Mouse (Mus musculus) Patski (cell line): ENCODE data around the gene Nfyc. TPM values are rescaled to one million over a fixed set of nuclear protein-coding genes. Genes with fewer than 3 reads are reported as not detected.

Source experiments
- ATAC-seq: fragments of 100-300 bp; one replicate; pipeline ENCODE4 v1.8.0; 2021
- CTCF ChIA-PET: fragments of 350-600 bp; sonication (Branson Sonifier 250); formaldehyde crosslinking; loops from one replicate; lab custom pipeline; 2022; ENCODE audit warnings: inconsistent platforms; lab: Charles Lee
- POLR2A ChIA-PET: fragments of 350-600 bp; sonication (Branson Sonifier 250); formaldehyde crosslinking; loops from one replicate; lab custom pipeline; 2022; ENCODE audit warnings: antibody characterized with exemption, inconsistent platforms; lab: Charles Lee
- DNase-seq: peaks from one replicate; pipeline ENCODE4 v3.0.0-alpha.2; 2011; ENCODE audit warnings: low read depth, low spot score
- H3K27me3 ChIP-seq: fragments of 371-371 bp; one replicate; pipeline ENCODE4 v1.5.1; 2021
- CTCF ChIP-seq: fragments of 100-300 bp; IDR thresholded peaks from one replicate; pipeline ENCODE4 v1.5.1; 2021
- in situ Hi-C: fragments of 300-500 bp; cut with MboI; formaldehyde crosslinking; loops from 3 replicates; pipeline ENCODE4 v1.11.1; 2018; ENCODE audit warnings: low pct_unique_long_range_greater_than_20kb, mixed read lengths
- polyA plus RNA-seq: library from polyadenylated mRNA; unstranded; gene quantifications from one replicate; pipeline ENCODE4 v1.2.3, GENCODE M21; 2021

Gene Nfyc
- polyA plus RNA-seq, 1 experiment from 2014 or later = 52.8 TPM

GRCm38 (mm10) chr4:120855360-120856060 lies 24.1 kb upstream of the Nfyc start:
- POLR2A ChIA-PET = no interaction called here
- H3K27me3 ChIP-seq = peaks cover 20% of the 10 kb centered on the region
- TF ChIP-seq CTCF = no peak
- in situ Hi-C loops = no loop called here
- ATAC-seq = no peak
- DNase-seq = no peak
- CTCF ChIA-PET = no interaction called here

DNA sequence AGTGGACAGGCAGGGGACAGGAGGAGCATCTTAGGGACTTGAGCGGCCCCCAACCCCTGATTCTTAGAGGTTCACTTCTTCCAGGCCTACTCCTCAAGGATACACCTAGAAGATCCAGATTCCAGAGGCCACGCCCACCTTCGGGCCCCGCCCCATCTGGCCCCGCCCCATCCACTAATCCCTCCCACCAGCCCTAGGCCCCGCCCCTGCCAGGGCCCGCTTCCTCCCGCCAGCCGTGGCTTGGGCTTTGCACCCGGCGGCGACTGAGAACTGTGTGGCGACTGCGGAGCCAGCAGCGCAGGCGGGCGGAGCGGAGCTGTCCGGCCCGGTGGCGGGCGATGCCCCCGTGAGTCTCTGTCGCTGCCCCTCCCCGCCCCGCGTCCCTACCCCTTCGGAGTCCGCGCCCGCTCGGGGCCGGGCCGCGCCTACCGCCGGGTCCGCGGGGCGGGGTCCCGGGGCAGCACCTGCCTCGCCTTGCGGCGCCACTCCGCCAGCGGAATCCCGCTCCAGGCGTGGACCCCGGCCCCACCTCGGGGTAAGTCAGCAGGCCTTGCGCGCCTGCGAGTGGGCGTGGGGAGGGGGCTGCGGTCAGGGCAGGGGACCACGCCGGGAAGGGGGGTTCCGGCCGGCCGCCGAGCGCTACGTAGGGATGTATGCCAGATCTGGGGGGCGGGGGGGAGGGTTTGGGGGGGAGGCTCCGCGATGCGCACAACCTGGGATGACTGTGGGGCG lies 23.4 kb upstream of the Nfyc start, which contains the start of gene Rims3:
TSS of gene Rims3 (plus strand) at position 229 of the 732 bp plus-strand sequence.
- peaks cover 18% of the 10 kb centered on the region for H3K27me3 ChIP-seq

GRCm38 (mm10) chr4:120850946-120851345 lies 19.6 kb upstream of the Nfyc start:
- in situ Hi-C loops = no loop called here
- ChIA-PET CTCF (interaction anchor here (1.0 to 1.6 kb wide), 3 partner anchors 16 to 183 kb away, joined by 3 to 5 read pairs (median 3); no protein-coding TSS in a partner anchor), POLR2A (no interaction called here)
- ATAC-seq (no peak), DNase-seq (peak; percentile 1)
- peak; percentile 60 for TF ChIP-seq CTCF
- peaks cover 11% of the 10 kb centered on the region for H3K27me3 ChIP-seq

More for the DNA sequence above, 23.4 kb upstream of the Nfyc start, which contains the start of gene Rims3:
- ChIA-PET POLR2A (no interaction called here), CTCF (no interaction called here)
- no peak for TF ChIP-seq CTCF
- in situ Hi-C loops = no loop called here
- DNase-seq (no peak), ATAC-seq (no peak)

GRCm38 (mm10) chr4:120849451-120849850 lies 18.1 kb upstream of the Nfyc start:
- no peak for TF ChIP-seq CTCF
- ChIA-PET POLR2A (no interaction called here), CTCF (interaction anchor here (1.6 kb wide), 1 partner anchor 14 kb away, joined by 5 read pairs; no protein-coding TSS in a partner anchor)
- no peak for DNase-seq
- in situ Hi-C loops = loop anchor here (10.0 kb wide), 1 partner anchor 65 kb away; no protein-coding TSS in a partner anchor
- ATAC-seq = no peak
- H3K27me3 ChIP-seq = peaks cover 11% of the 10 kb centered on the region

DNA sequence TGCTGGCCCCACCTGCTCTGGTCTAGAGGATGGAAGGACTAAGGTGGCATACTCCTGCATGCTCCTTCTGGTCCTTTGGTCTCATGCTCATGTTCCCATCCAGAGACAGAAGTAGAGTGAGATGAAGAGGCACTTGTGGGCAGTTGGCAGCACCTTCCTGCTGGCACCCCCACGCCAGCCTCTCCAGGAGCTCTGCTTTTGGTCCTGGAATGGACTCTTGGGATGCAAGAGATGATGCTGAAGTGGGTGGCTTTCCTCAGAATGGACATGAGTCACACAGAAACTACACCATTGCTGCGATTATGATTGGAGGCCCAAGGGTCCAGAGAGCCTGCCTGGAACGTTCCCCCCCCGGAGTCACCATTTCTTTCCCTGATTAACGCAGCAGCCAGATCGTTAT lies 17.5 kb upstream of the Nfyc start:
- DNase-seq = no peak
- TF ChIP-seq CTCF = no peak
- ChIA-PET POLR2A (no interaction called here), CTCF (interaction anchor here (1.1 kb wide), 1 partner anchor 28 kb away, joined by 3 read pairs; no protein-coding TSS in a partner anchor)
- ATAC-seq = no peak
- in situ Hi-C loops = loop anchor here (10.0 kb wide), 1 partner anchor 66 kb away; no protein-coding TSS in a partner anchor
- H3K27me3 ChIP-seq = peaks cover 11% of the 10 kb centered on the region

- TF ChIP-seq CTCF = no peak
- no peak for ATAC-seq
- ChIA-PET POLR2A (interaction anchor here (0.7 kb wide), 1 partner anchor 23 kb away, joined by 3 read pairs; no protein-coding TSS in a partner anchor), CTCF (interaction anchor here (1.6 kb wide), 1 partner anchor 24 kb away, joined by 3 read pairs; no protein-coding TSS in a partner anchor)
- no peak for DNase-seq
- in situ Hi-C loops = loop anchor here (10.0 kb wide), 1 partner anchor 70 kb away; no protein-coding TSS in a partner anchor
- peaks cover 10% of the 10 kb centered on the region for H3K27me3 ChIP-seq
Observed at GRCm38 (mm10) chr4:120845098-120845497, 13.7 kb upstream of the Nfyc start.

DNA sequence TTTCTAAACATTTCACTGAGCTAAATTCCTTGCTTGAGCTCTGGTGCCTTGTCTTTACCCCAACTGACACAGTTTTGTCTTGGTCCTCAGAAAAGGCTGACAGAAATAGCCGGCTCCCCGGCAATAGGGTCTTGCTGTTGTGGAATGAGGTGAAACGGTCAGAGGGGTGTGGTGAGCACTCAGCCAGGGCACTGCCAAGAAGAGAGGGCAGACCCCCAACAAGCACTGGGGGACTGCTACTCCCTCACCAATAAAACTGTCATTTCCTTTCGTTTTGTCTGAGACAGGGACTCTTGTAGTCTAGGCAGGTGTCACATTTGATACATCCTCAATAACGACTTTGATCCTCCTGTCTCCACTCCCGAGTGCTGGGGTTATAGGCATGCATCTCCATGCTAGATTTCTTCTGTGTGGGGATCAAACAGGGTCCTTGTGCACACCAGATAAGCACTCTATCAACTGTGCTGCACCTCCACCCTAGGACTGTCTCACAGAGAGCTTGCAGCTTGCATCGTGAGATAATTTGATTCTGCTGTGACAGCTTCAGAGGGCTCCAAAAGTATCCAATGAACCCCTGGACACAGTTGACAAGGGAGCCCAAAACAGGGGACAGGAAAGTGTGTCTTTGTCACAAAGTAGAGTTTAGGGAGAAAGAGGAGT lies 13.2 kb upstream of the Nfyc start:
- H3K27me3 ChIP-seq = peaks cover 9% of the 10 kb centered on the region
- ChIA-PET CTCF (interaction anchor here (1.6 kb wide), 1 partner anchor 24 kb away, joined by 3 read pairs; no protein-coding TSS in a partner anchor), POLR2A (no interaction called here)
- DNase-seq = no peak
- no peak for TF ChIP-seq CTCF
- ATAC-seq = no peak
- in situ Hi-C loops = loop anchor here (10.0 kb wide), 1 partner anchor 70 kb away; no protein-coding TSS in a partner anchor

DNA sequence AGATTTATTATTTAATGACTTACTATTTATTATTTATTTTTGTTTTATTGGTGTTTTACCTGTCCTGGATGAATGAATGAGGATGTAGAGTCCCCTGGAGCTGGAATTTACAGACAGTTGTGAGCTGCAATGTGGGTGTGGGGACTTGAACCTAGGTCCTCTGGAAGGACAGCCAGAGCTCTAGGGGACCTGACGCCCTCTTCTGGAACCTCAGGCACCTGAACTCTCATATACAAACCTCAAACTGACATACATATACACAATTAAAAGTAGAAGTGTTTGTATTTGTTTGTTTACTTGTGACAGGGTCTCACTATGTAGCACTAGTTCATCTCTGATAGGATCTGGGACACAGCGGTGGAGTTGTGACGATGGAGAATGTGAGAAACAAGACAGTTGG lies 10.0 kb upstream of the Nfyc start:
- DNase-seq (no peak), ATAC-seq (no peak)
- no peak for TF ChIP-seq CTCF
- peaks cover 7% of the 10 kb centered on the region for H3K27me3 ChIP-seq
- in situ Hi-C loops = loop anchor here (10.0 kb wide), 1 partner anchor 73 kb away; no protein-coding TSS in a partner anchor
- POLR2A ChIA-PET = no interaction called here
- CTCF ChIA-PET = interaction anchor here (1.5 kb wide), 1 partner anchor 68 kb away, joined by 4 read pairs; no protein-coding TSS in a partner anchor

GRCm38 (mm10) chr4:120830767-120831166 lies 605 bp downstream of the Nfyc start:
- POLR2A ChIA-PET = no interaction called here
- DNase-seq = no peak
- in situ Hi-C loops = no loop called here
- CTCF ChIA-PET = no interaction called here
- TF ChIP-seq CTCF = no peak
- no peaks in the 10 kb centered on the region for H3K27me3 ChIP-seq
- ATAC-seq = no peak

GRCm38 (mm10) chr4:120826418-120826817 lies 5.0 kb downstream of the Nfyc start:
- in situ Hi-C loops = no loop called here
- ChIA-PET POLR2A (no interaction called here), CTCF (interaction anchor here (2.4 kb wide), 1 partner anchor 236 kb away, joined by 6 read pairs; no protein-coding TSS in a partner anchor)
- no peaks in the 10 kb centered on the region for H3K27me3 ChIP-seq
- no peak for TF ChIP-seq CTCF
- ATAC-seq (no peak), DNase-seq (no peak)
